Mouse (Mus musculus): ENCODE results near the gene Gm11037.

The Gm11037 gene

DNA sequence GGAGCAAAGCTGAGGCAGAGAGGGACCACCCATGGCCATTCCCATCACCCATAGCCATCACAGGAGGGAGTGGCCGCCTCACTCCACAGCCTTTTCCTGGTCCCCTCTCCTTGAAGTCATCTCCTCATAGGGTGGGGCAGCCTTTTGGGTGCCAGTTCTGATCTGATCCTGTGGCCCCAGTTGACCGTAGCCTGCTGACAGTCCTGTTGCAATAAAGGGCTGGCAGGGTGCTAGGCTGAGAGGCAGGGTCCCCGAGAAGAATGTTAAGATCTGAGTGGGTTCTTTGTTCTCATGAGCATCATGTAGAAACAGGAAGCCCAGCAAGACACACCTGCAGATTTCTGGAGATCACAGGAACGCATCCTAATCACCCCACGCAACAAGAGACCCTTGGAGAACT lies 5.1 kb upstream of the Gm11037 start:
- intact Hi-C loops (cut with DNase I) = no loop called here

DNA sequence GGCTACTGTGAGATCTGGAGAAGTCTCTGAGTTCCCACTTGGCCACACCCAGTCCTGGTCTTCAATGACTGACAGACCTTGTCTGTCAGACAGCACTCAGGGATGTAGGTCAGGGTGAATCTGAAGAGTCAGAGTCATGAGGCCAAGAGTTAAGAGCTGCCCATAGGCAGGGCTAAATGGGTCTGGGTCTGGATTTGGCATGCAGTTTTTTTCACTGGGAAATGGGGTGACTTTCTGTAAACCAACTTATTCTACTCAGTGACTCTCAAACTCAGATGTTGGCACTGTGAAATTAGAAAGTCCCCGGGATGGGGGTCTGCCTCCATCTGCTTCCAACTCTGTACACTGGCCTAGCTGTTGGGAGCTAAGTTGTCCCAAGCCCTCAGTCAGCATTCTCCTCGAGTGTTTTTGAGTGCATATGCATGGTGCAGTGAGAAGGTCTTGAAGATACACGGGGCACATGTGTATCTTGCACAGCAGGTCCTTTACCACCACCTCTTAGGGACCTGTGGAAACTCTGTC lies 4.6 kb upstream of the Gm11037 start:
- intact Hi-C loops (cut with DNase I) = no loop called here

- intact Hi-C loops (cut with DNase I) = no loop called here
Observed at GRCm38 (mm10) chr2:131129836-131130235, 3.5 kb upstream of the Gm11037 start.

DNA sequence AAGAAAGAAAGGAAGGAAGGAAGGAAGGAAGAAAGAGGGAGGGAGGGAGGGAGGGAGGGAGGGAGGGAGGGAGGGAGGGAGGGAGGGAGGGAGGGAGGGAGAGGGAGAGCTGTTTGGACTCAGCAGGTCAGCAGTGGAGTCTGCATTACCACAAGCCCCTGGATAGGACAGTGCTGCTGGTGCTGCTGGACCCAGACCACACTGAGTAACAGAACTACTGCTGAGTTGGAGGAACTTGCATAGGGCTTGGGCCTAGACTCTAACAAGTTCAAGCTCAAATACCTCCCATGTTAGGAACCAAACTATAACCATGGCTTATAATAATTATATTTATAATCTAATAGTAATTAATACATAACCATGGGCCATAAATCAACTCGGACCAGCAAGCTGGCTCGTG lies 2.4 kb upstream of the Gm11037 start:
- intact Hi-C loops (cut with DNase I) = no loop called here

DNA sequence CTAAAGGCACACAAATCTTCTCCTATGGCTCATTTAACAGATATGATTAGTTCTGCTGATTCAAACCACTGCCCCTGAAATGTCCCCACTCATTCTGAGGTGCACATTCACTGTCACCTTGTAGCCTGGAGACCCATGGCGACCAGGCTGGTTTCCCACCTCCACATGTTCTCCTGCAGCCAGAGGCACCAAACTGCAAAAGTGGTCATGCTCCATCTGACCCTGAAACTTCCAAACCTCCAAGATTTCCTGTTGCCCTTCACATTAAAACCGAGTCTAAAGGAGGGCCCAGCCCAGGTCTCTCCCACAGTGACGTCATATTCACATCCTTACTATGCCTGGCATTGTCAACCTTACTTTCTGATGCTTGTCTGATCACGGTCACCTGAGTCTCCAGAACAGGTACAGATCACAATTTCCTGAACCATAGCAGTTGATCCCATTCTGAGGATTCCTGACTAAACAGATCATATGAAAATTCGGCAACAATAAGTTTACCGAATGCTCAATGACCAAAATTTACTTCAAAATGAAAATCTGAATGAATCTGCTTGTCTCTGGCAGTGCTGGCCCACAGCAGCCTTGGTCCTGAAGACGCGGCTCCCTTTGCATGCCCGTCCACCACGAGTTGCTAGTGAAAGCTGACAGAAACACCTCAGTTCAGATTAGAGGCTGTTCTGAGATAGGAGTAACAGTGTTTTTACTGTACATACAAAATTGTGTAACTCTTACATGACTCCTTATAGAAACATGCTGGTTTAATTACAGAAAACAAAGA lies 997 bp upstream of the Gm11037 start:
- intact Hi-C loops (cut with DNase I) = no loop called here

DNA sequence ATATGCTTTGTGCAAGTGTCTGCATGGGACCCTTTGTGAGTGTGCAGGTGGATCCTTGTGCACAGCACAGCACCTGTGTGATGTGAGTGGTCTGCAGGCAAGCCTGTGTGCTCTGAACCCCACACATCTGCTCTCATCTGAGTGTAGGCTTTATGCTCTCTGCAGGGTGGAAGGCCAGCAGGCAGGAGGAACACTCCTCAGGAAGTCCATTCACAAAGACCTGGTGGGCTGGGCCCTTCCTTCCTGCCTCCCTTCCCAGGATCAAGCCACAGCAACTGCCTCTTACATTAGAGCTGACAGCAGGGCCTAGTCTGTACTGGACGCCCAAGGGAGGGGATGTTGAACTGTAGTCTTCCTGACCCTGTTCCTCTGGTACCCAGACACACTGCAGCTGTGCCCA lies 1.1 kb downstream of the Gm11037 start:
- intact Hi-C loops (cut with DNase I) = no loop called here

DNA sequence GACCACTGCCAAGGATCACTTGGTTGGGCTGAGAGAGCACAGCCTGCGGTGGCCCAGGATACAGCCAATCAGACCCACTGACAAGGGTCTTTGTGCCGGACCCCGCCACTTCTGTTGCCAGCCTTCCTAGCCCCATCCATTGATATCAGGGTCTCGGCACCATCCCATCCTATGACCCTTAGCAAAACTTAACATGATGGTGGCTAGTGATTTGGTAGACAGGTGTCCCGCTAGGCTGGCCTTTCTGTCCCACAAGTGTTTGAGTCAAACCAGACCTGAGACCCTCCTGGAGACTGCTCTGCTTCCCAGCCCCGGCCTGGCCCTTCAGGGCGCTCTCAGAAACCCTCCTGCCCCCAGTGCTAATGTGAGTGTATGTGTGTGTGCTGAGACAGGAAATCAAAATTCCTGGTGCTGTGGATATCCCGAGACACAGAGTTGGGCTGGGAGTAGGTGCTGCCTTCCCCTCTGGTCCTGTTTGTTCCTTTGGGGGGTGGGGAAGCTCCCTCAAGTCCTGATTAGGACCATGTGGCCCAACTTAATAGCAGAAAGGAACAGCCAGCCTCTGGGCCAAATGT lies 1.6 kb downstream of the Gm11037 start:
- intact Hi-C loops (cut with DNase I) = no loop called here

GRCm38 (mm10) chr2:131135521-131136139 lies 2.3 kb downstream of the Gm11037 start:
- intact Hi-C loops (cut with DNase I) = no loop called here

- intact Hi-C loops (cut with DNase I) = no loop called here
Observed at GRCm38 (mm10) chr2:131138296-131138695, 5.0 kb downstream of the Gm11037 start.

DNA sequence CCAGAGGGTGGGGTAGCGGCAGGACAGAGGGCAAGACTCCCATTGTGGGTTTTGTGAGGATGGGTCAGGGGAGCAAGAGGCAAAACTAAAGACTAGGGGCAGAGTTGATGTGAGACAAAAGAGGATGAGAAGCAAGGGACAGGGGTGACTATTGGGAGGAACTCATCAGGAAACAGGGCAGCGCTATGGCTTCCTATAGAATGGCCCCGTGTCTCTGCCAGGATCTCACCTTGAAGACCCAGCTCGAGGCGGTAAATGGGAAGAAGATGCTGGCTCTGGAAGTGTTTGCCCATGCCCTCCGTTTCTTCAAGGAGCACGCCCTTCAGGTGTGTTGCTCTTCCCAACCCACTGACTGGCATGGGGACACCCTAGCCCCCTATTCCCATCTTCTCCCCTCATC lies 5.5 kb downstream of the Gm11037 start:
- intact Hi-C loops (cut with DNase I) = no loop called here

GRCm38 (mm10) chr2:131139287-131139686 lies 6.0 kb downstream of the Gm11037 start:
- intact Hi-C loops (cut with DNase I) = no loop called here

- intact Hi-C loops (cut with DNase I) = loop anchor here (5.0 kb wide), 1 partner anchor 43 kb away; no protein-coding TSS in a partner anchor
Observed at GRCm38 (mm10) chr2:131139886-131140532, 6.7 kb downstream of the Gm11037 start.

DNA sequence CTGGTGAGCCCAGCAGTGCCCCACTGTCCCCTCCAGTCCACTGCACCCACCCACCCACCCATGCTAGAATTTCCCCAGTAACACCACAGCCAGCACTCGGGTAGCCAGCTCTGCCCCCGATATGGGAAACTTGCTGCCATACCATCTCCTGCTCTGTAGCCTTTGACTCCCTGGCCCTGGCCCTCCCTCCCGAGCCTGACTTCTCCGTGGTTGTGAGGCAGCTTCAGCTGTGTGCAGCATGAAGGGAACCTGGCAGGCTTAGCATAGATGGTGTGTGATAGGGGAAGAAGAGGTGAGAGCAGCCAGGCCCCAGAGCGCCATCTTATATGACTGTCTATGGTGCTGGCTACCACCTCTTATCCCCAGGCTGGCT lies 7.2 kb downstream of the Gm11037 start:
- intact Hi-C loops (cut with DNase I) = loop anchor here (5.0 kb wide), 1 partner anchor 43 kb away; no protein-coding TSS in a partner anchor

DNA sequence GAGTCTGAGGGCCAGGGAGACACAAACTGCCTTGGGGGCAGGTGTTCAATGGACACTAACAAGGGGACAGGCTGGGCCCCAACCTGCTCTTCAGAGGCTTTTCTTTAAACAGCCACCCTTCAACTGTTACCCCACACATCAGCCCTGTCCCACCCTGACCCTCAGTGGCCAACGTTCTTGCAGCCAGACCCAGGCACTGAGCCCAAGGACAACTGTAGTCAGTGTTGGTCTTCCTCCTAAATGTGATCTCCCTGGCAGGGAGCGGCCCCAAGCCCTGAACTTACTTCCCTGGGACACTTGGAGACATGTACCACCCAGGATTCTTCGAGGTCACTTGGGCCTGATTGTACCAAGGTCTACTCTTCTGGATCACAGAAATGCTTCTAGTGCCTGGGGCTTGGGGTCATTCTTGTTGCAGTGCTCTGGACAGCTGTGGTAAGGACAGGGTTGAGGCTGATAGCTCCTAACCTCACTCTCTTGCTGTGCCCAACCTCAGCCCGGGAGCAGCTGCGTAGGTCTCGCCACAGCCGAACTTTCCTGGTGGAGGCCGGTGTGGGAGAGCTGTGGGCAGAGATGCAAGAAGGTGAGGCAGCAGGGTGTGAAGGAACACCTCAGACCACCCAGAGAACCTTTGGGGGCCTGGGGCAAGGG lies 8.2 kb downstream of the Gm11037 start:
- intact Hi-C loops (cut with DNase I) = loop anchor here (5.0 kb wide), 1 partner anchor 44 kb away; no protein-coding TSS in a partner anchor

DNA sequence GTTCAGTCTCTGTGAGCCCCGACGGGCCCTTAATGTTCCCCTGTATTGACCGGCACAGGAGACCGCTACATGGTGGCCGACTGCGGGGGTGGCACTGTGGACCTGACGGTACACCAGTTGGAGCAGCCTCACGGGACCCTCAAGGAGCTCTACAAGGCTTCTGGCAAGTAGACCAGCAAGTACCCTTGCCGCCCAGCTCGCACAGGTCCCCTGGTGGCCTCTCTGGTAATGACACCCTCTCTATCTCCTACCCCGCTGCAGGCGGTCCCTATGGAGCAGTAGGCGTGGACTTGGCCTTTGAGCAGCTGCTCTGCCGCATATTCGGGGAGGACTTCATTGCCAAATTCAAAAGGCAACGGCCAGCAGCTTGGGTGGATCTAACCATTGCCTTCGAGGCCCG lies 9.3 kb downstream of the Gm11037 start:
- intact Hi-C loops (cut with DNase I) = loop anchor here (5.0 kb wide), 1 partner anchor 45 kb away; no protein-coding TSS in a partner anchor

GRCm38 (mm10) chr2:131143007-131143780 lies 9.9 kb downstream of the Gm11037 start:
- intact Hi-C loops (cut with DNase I) = loop anchor here (5.0 kb wide), 1 partner anchor 46 kb away; no protein-coding TSS in a partner anchor

GRCm38 (mm10) chr2:131145121-131145520 lies 11.8 kb downstream of the Gm11037 start:
- intact Hi-C loops (cut with DNase I) = no loop called here

DNA sequence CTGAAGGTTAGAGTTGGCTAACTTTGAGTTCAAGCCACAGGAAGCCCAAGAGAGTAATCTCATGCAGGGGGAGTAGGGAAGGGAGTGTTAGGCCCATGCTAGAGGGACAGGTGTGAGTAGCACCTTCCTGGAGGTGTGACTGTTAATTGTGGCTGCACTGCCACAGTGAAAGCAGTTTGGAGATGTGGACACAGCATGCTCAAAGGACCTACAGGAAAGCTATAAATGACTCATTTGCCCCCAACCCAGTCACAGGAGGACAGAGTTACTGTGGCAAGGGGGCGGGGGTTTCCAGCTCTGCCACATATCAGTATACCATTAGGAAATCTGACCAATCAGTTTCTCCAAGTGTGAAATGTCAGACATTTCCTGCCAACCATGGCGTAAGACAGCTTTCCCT lies 12.2 kb downstream of the Gm11037 start:
- intact Hi-C loops (cut with DNase I) = no loop called here

DNA sequence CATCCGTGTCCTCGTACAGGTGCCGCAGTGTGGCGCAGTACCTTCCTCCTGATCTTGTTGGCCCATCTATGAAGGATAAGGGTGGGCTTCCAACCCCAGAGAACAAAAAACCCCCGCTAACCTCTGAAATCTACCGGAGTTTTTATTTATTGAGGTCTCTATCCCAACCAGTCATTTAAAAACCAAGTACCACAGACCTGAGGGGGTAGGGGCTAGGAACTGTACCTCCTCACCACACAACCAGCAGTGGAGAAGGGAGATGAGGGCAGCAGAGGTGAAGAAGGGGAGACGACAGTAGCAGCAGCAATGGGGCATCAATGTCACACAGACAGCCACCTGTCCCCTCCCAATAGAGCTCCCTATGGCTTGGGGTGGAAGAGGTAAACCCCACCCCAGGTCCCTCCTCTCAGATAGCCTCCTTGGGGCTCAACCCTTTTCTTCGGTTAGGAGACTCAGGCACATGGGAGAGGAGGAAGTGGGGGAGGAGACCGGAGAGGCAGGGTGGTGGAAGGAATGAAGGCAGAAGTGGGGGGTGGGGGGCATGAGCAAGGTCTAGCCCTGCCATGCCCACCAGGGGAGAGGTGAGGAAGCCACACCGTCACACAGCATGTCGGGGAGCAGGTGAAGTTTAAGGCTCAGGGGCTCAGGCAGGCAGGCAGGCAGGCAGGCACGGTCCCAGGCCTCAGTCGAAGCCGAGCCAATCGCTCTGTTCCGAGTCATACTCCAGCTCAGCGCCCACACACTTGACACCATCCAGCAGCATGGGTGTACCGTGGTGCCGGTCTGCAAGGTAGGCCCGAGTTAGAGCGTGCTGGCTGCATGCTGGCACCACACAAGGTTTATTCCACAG lies 13.1 kb downstream of the Gm11037 start:
- intact Hi-C loops (cut with DNase I) = no loop called here

DNA sequence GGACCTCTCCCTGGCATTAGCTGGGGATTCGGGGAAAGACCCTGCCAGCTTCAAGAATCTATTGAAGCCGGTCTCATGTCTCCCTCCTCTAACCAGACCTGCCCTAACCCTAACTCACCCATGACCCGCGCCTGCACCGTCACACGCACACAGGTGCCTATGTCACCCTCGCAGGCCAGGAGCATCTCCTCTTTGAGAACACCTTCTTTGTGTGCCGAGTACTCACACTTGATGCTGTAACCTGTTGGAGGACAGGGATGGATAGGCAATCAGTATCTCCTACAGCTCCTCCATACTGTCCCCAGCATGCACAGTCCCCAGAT lies 13.7 kb downstream of the Gm11037 start:
- intact Hi-C loops (cut with DNase I) = no loop called here

Data from adrenal gland (tissue).